Mouse (Mus musculus): ENCODE measurements at regions not wholly inside any gene's neighbourhood (a gene's known extent, or its start where the extent isn't known, plus 50 kb on each side); places are given as distances from the start of the nearest gene placed in this dataset.

- no peak for DNase-seq (ENCODE audit: extremely low spot score, low read depth, low spot score)
Measured at GRCm38 (mm10) chr8:9050740-9051475, 360.6 kb upstream of the Arglu1 start.

- no peak for DNase-seq (ENCODE audit: extremely low spot score, low read depth, low spot score)
Measured at GRCm38 (mm10) chr8:9048116-9048515, 357.8 kb upstream of the Arglu1 start.

GRCm38 (mm10) chr8:9042835-9043792 is 352.8 kb upstream of the Arglu1 start:
- DNase-seq (ENCODE audit: extremely low spot score, low read depth, low spot score) = no peak

- DNase-seq (ENCODE audit: extremely low spot score, low read depth, low spot score) = no peak
Measured at GRCm38 (mm10) chr8:9029156-9029555, 338.8 kb upstream of the Arglu1 start.

GRCm38 (mm10) chr8:9027672-9028071 is 337.4 kb upstream of the Arglu1 start:
- no peak for DNase-seq (ENCODE audit: extremely low spot score, low read depth, low spot score)

- DNase-seq (ENCODE audit: extremely low spot score, low read depth, low spot score) = no peak
Measured at GRCm38 (mm10) chr8:9025872-9026271, 335.6 kb upstream of the Arglu1 start.

GRCm38 (mm10) chr8:9025378-9025777 is 335.1 kb upstream of the Arglu1 start:
- no peak for DNase-seq (ENCODE audit: extremely low spot score, low read depth, low spot score)

- no peak for DNase-seq (ENCODE audit: extremely low spot score, low read depth, low spot score)
Measured at GRCm38 (mm10) chr8:9020744-9021143, 330.4 kb upstream of the Arglu1 start.

GRCm38 (mm10) chr8:9020180-9020579 is 329.9 kb upstream of the Arglu1 start:
- DNase-seq (ENCODE audit: extremely low spot score, low read depth, low spot score) = no peak

GRCm38 (mm10) chr8:9011785-9012510 is 321.6 kb upstream of the Arglu1 start:
- DNase-seq (ENCODE audit: extremely low spot score, low read depth, low spot score) = no peak

- DNase-seq (ENCODE audit: extremely low spot score, low read depth, low spot score) = no peak
Measured at GRCm38 (mm10) chr8:9008006-9008780, 317.9 kb upstream of the Arglu1 start.

- DNase-seq (ENCODE audit: extremely low spot score, low read depth, low spot score) = no peak
Measured at GRCm38 (mm10) chr8:8999914-9000313, 309.6 kb upstream of the Arglu1 start.

- DNase-seq (ENCODE audit: extremely low spot score, low read depth, low spot score) = no peak
Measured at GRCm38 (mm10) chr8:8997621-8998020, 307.3 kb upstream of the Arglu1 start.

GRCm38 (mm10) chr8:8994596-8995189 is 304.4 kb upstream of the Arglu1 start:
- DNase-seq (ENCODE audit: extremely low spot score, low read depth, low spot score) = no peak

- no peak for DNase-seq (ENCODE audit: extremely low spot score, low read depth, low spot score)
Measured at GRCm38 (mm10) chr8:8994008-8994407, 303.7 kb upstream of the Arglu1 start.

- peak; percentile 86 for DNase-seq (ENCODE audit: extremely low spot score, low read depth, low spot score)
Measured at GRCm38 (mm10) chr8:8992461-8993032, 302.2 kb upstream of the Arglu1 start.

- no peak for DNase-seq (ENCODE audit: extremely low spot score, low read depth, low spot score)
Measured at GRCm38 (mm10) chr8:8991026-8991425, 300.7 kb upstream of the Arglu1 start.

GRCm38 (mm10) chr8:8986068-8986467 is 295.7 kb upstream of the Arglu1 start:
- no peak for DNase-seq (ENCODE audit: extremely low spot score, low read depth, low spot score)

GRCm38 (mm10) chr8:8985395-8985794 is 295.1 kb upstream of the Arglu1 start:
- no peak for DNase-seq (ENCODE audit: extremely low spot score, low read depth, low spot score)

GRCm38 (mm10) chr8:8984829-8985251 is 294.5 kb upstream of the Arglu1 start:
- no peak for DNase-seq (ENCODE audit: extremely low spot score, low read depth, low spot score)
